7 mouse cellular contexts compared by ENCODE assay signal in the genomic region with DNA sequence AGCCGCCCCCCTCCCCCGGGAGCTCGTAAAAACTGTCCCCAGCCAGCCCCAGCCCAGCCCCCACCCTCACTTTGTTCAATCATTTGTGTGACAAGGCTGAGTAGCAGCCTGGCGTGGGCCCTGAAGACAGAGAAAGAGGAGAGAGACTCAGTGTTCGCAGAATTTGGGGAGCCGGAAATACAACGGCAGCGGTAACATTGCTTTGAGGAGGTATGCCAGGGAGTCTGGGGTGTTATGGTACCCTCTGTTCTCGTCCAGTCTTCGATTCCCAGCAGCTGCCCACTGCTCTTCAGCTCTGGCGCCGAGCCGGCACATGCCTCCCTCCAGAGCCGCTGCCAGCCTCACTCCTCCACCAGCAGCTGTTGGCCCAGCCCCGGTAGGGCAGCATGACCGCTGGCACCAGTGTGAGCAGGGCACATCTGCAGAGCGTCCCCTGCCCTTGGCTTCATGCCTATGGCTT.
A peak's percentile ranks its signal among the peaks of the same experiment; 100 is the strongest.
DNase-seq lines count a peak whose midpoint lies in the region; ATAC-seq and TF ChIP-seq lines count a peak whose summit lies in the region.

No protein-coding gene starts in this region.

- no peak overlapping the region for H3K4me3 ChIP-seq in forebrain, postnatal 0 days (ENCODE audit: low read depth, low read length)
- no peak overlapping the region for H3K4me3 ChIP-seq in hindbrain, embryonic 12.5 days
- no peak overlapping the region for H3K4me3 ChIP-seq in left cerebral cortex, adult 2 months

- ATAC-seq in forebrain, postnatal 0 days: peak; percentile 86
- peak; percentile 22; the same call in 1 of the 2 replicates for ATAC-seq in hindbrain, embryonic 12.5 days (ENCODE audit: low FRiP score)

- peak; percentile 14 for DNase-seq in urinary bladder, postnatal 14 days (ENCODE audit: low spot score)
- no peak for DNase-seq in urinary bladder, adult 2 months (ENCODE audit: low spot score)
- DNase-seq in forebrain, postnatal 0 days: peak; percentile 58
- peak; percentile 40 to 49 for DNase-seq in left cerebral cortex, adult 2 months (ENCODE audit: extremely low spot score in 1 of 2, low spot score in 2 of 2)
- DNase-seq in ovary, postnatal 14 days (ENCODE audit: low spot score): peak; percentile 14
- no peak for DNase-seq in spleen, postnatal 14 days (ENCODE audit: low spot score in 2 of 2)

- peaks cover 6% of the 10 kb centered on the region for H3K4me1 ChIP-seq in forebrain, postnatal 0 days (ENCODE audit: insufficient read depth)
- H3K4me1 ChIP-seq in hindbrain, embryonic 12.5 days: peaks cover 17% of the 10 kb centered on the region

- H3K36me3 ChIP-seq in forebrain, postnatal 0 days (ENCODE audit: insufficient read depth): no peaks in the 10 kb centered on the region
- no peaks in the 10 kb centered on the region for H3K36me3 ChIP-seq in hindbrain, embryonic 12.5 days

- no peaks in the 10 kb centered on the region for H3K9me3 ChIP-seq in forebrain, postnatal 0 days (ENCODE audit: low read length)
- no peaks in the 10 kb centered on the region for H3K9me3 ChIP-seq in hindbrain, embryonic 12.5 days (replicated peaks)

- no peak for TF ChIP-seq CTCF in forebrain, postnatal 0 days (IDR thresholded peaks at IDR 0.05; ENCODE audit: low read depth)
- TF ChIP-seq CTCF in left cerebral cortex, adult 2 months (IDR thresholded peaks at IDR 0.05): no peak

- H3K27me3 ChIP-seq in forebrain, postnatal 0 days (ENCODE audit: insufficient read depth, low read length): no peaks in the 10 kb centered on the region
- H3K27me3 ChIP-seq in hindbrain, embryonic 12.5 days: no peaks in the 10 kb centered on the region

- 43% methylated on average over 17 of the region's 17 CpGs for WGBS in forebrain, postnatal 0 days
- WGBS in hindbrain, embryonic 12.5 days: 62% methylated on average over 17 of the region's 17 CpGs

- no peak overlapping the region for H3K9ac ChIP-seq in forebrain, postnatal 0 days
- no peak overlapping the region for H3K9ac ChIP-seq in hindbrain, embryonic 12.5 days

- H3K4me2 ChIP-seq in forebrain, postnatal 0 days (ENCODE audit: low read depth): peak overlapping the region; percentile 18
- peak overlapping the region; percentile 17; the same call in 1 of the 2 replicates for H3K4me2 ChIP-seq in hindbrain, embryonic 12.5 days (replicated peaks)

- H3K27ac ChIP-seq in forebrain, postnatal 0 days (ENCODE audit: low read depth, low read length): no peak overlapping the region
- no peak overlapping the region for H3K27ac ChIP-seq in hindbrain, embryonic 12.5 days
- no peak overlapping the region for H3K27ac ChIP-seq in left cerebral cortex, adult 2 months

- intact Hi-C loops in left cerebral cortex, adult 2 months (cut with DNase I): loop anchor here (2.0 to 5.0 kb wide), 4 partner anchors 164 to 261 kb away; no protein-coding TSS in a partner anchor

Comparison
In these comparisons a context has a peak if more than half of its experiments do, and no peak if none do; other contexts are left out.
1. DNase-seq: peak in urinary bladder, postnatal 14 days (single experiment), forebrain, postnatal 0 days (single experiment), left cerebral cortex, adult 2 months (2 of 2) and ovary, postnatal 14 days (single experiment); none in urinary bladder, adult 2 months (single experiment) and spleen, postnatal 14 days (0 of 2).